Mouse (Mus musculus): ENCODE results near the gene Gm47985.

DNA sequence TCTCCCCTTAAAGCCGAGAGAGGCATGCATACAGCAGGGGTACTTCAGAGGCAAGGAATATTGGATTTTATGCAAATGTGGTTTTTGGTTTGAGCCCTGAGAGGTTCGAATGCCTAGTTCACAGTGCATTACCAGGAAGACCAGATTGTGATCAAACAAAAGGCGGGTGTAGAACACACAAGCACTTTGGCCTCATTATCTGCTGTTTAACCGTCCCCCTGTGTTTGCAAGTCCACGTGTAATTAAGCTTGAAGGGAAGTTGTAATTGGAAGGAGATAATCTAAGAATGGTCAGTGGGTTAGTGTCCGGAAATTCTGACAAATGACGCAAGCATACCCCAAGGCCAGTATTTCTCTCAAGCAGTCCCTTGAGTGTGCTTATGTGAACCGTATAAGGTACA lies 16.3 kb upstream of the Gm47985 start:
- TF ChIP-seq POLR2A (IDR thresholded peaks at IDR 0.05; ENCODE audit: control insufficient read depth in 1 of 2, insufficient read depth in 1 of 2, low read depth in 1 of 2, low read length in 2 of 2, poor library complexity in 1 of 2) (no peak), CTCF (IDR thresholded peaks at IDR 0.05 in 2 of 3, conservative IDR thresholded peaks at IDR 0.05 in 1 of 3; ENCODE audit: control insufficient read depth in 1 of 3, insufficient read depth in 1 of 3, low read depth in 2 of 3, low read length in 3 of 3, poor library complexity in 1 of 3, severe bottlenecking in 1 of 3) (no peak)
